Mouse (Mus musculus): ENCODE measurements around the gene Ppp1cb. TPM values are rescaled to one million over a fixed set of nuclear protein-coding genes. Genes with fewer than 3 reads are reported as not detected.

Gene Ppp1cb
- polyA plus RNA-seq, 1 experiment from 2014 or later: 246 TPM

DNA sequence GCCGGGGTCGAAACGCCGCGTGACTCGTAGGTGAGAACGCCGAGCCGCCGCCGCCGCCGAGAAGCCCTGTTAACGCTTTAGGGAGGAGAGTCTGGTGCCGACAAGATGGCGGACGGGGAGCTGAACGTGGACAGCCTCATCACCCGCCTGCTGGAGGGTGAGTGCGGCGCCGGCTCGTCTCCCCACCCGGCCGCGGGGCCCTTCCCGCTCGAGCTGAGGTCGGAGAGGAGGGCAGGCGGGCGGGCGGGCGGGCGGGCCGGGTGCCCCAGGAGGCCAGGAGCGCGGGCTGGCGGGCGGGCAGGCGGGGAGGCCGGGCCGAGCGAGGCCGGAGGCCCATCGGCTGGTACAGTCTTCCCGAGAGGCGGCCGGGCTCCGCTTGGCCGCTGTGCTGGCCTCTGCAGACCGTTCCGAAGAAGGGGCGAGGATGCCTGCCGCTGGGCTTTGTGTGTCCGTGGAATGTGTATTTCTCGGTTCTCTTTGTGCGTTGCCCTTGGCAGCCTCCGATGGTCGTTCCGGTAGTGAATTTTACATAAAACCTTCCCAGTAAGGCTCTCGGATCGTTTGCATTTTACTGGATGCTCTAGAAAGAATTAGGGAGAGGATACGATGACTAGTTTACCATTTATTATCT, 723 bp downstream of the Ppp1cb start:
- Histone ChIP-seq H3K27me3 (ENCODE audit: control insufficient read depth, insufficient read depth, low read length) (no peaks in the 10 kb centered on the region), H3K4me2 (ENCODE audit: low read depth, low read length) (peak overlapping the region; percentile 62; the same call in 1 of the 2 replicates), H3K4me1 (ENCODE audit: control insufficient read depth, insufficient read depth, low read length) (peaks cover 3% of the 10 kb centered on the region; the same call in 1 of the 2 replicates), H3K36me3 (ENCODE audit: control insufficient read depth, insufficient read depth, low read length) (no peaks in the 10 kb centered on the region), H3K9ac (ENCODE audit: low read length) (peak overlapping the region; percentile 100), H3K9me3 (replicated peaks; ENCODE audit: control insufficient read depth, low read length) (no peaks in the 10 kb centered on the region), H3K27ac (ENCODE audit: low read length) (peak overlapping the region; percentile 99), H3K4me3 (replicated peaks; ENCODE audit: low read length) (peak overlapping the region; percentile 98)
- ATAC-seq (ENCODE audit: insufficient read depth, low FRiP score): peak; percentile 67
- WGBS: under 1% methylated on average over 61 of the region's 63 CpGs

- Histone ChIP-seq H3K4me2 (ENCODE audit: low read depth, low read length) (peak overlapping the region; percentile 62), H3K9ac (ENCODE audit: low read length) (peak overlapping the region; percentile 100), H3K36me3 (ENCODE audit: control insufficient read depth, insufficient read depth, low read length) (no peaks in the 10 kb centered on the region), H3K27me3 (ENCODE audit: control insufficient read depth, insufficient read depth, low read length) (no peaks in the 10 kb centered on the region), H3K4me3 (replicated peaks; ENCODE audit: low read length) (peak overlapping the region; percentile 98), H3K9me3 (replicated peaks; ENCODE audit: control insufficient read depth, low read length) (no peaks in the 10 kb centered on the region), H3K27ac (ENCODE audit: low read length) (peak overlapping the region; percentile 99), H3K4me1 (ENCODE audit: control insufficient read depth, insufficient read depth, low read length) (peaks cover 3% of the 10 kb centered on the region; the same call in 1 of the 2 replicates)
- ATAC-seq (ENCODE audit: insufficient read depth, low FRiP score): no peak
- WGBS: under 1% methylated on average over 19 of the region's 19 CpGs
Observed at GRCm38 (mm10) chr5:32459882-32460751, 1.5 kb downstream of the Ppp1cb start.

GRCm38 (mm10) chr5:32460973-32461372, 2.3 kb downstream of the Ppp1cb start:
- Histone ChIP-seq H3K4me2 (ENCODE audit: low read depth, low read length) (peak overlapping the region; percentile 60), H3K27me3 (ENCODE audit: control insufficient read depth, insufficient read depth, low read length) (no peaks in the 10 kb centered on the region), H3K36me3 (ENCODE audit: control insufficient read depth, insufficient read depth, low read length) (no peaks in the 10 kb centered on the region), H3K27ac (ENCODE audit: low read length) (no peak overlapping the region), H3K4me1 (ENCODE audit: control insufficient read depth, insufficient read depth, low read length) (peaks cover 3% of the 10 kb centered on the region; the same call in 1 of the 2 replicates), H3K4me3 (replicated peaks; ENCODE audit: low read length) (peak overlapping the region; percentile 40), H3K9me3 (replicated peaks; ENCODE audit: control insufficient read depth, low read length) (no peaks in the 10 kb centered on the region), H3K9ac (ENCODE audit: low read length) (no peak overlapping the region)
- no peak for ATAC-seq (ENCODE audit: insufficient read depth, low FRiP score)
- WGBS: 5% methylated on average over 2 of the region's 2 CpGs

- H3K4me3 ChIP-seq (replicated peaks; ENCODE audit: low read length): no peak overlapping the region
- H3K4me1 ChIP-seq (ENCODE audit: control insufficient read depth, insufficient read depth, low read length): peaks cover 31% of the 10 kb centered on the region
- peak overlapping the region; percentile 64 for H3K27ac ChIP-seq (ENCODE audit: low read length)
- H3K4me2 ChIP-seq (ENCODE audit: low read depth, low read length): no peak overlapping the region
- peak; percentile 50; the same call in 1 of the 2 replicates for ATAC-seq (ENCODE audit: insufficient read depth, low FRiP score)
- H3K9me3 ChIP-seq (replicated peaks; ENCODE audit: control insufficient read depth, low read length): no peaks in the 10 kb centered on the region
- H3K36me3 ChIP-seq (ENCODE audit: control insufficient read depth, insufficient read depth, low read length): no peaks in the 10 kb centered on the region
- 64% methylated on average over 4 of the region's 4 CpGs for WGBS
- no peak overlapping the region for H3K9ac ChIP-seq (ENCODE audit: low read length)
- no peaks in the 10 kb centered on the region for H3K27me3 ChIP-seq (ENCODE audit: control insufficient read depth, insufficient read depth, low read length)
Observed at GRCm38 (mm10) chr5:32472332-32473028, 13.8 kb downstream of the Ppp1cb start.

GRCm38 (mm10) chr5:32473029-32473352, 14.3 kb downstream of the Ppp1cb start:
- Histone ChIP-seq H3K4me1 (ENCODE audit: control insufficient read depth, insufficient read depth, low read length) (peaks cover 31% of the 10 kb centered on the region), H3K9me3 (replicated peaks; ENCODE audit: control insufficient read depth, low read length) (no peaks in the 10 kb centered on the region), H3K4me3 (replicated peaks; ENCODE audit: low read length) (no peak overlapping the region), H3K27me3 (ENCODE audit: control insufficient read depth, insufficient read depth, low read length) (no peaks in the 10 kb centered on the region), H3K4me2 (ENCODE audit: low read depth, low read length) (no peak overlapping the region), H3K27ac (ENCODE audit: low read length) (peak overlapping the region; percentile 64), H3K9ac (ENCODE audit: low read length) (no peak overlapping the region), H3K36me3 (ENCODE audit: control insufficient read depth, insufficient read depth, low read length) (no peaks in the 10 kb centered on the region)
- ATAC-seq (ENCODE audit: insufficient read depth, low FRiP score): no peak
- WGBS: 67% methylated on average over 2 of the region's 2 CpGs

- Histone ChIP-seq H3K9ac (ENCODE audit: low read length) (no peak overlapping the region), H3K4me1 (ENCODE audit: control insufficient read depth, insufficient read depth, low read length) (peaks cover 26% of the 10 kb centered on the region), H3K27me3 (ENCODE audit: control insufficient read depth, insufficient read depth, low read length) (no peaks in the 10 kb centered on the region), H3K36me3 (ENCODE audit: control insufficient read depth, insufficient read depth, low read length) (peaks cover 16% of the 10 kb centered on the region), H3K9me3 (replicated peaks; ENCODE audit: control insufficient read depth, low read length) (no peaks in the 10 kb centered on the region), H3K27ac (ENCODE audit: low read length) (no peak overlapping the region), H3K4me3 (replicated peaks; ENCODE audit: low read length) (no peak overlapping the region), H3K4me2 (ENCODE audit: low read depth, low read length) (no peak overlapping the region)
- ATAC-seq (ENCODE audit: insufficient read depth, low FRiP score): no peak
Observed at GRCm38 (mm10) chr5:32476501-32476900, 17.9 kb downstream of the Ppp1cb start.

DNA sequence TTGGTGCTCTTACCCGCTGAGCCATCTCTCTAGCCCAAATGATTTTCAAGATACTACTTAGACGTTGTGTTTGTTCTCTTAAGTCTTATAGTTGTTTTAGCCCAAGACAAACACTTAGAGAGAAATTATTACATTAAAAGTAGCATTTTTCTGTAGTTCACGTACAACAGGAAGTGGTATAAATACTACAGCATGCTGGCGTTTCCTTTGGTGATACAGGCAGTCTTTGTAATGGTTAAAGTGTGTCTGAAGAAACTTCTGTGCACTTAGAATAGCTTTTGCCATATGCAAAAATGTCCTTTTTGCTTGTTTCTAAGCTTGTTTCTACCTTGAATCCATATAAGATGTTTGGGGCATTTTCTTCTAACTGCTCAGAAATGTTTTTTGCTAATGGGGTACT, 20.3 kb downstream of the Ppp1cb start:
- Histone ChIP-seq H3K4me3 (replicated peaks; ENCODE audit: low read length) (no peak overlapping the region), H3K9ac (ENCODE audit: low read length) (no peak overlapping the region), H3K27me3 (ENCODE audit: control insufficient read depth, insufficient read depth, low read length) (no peaks in the 10 kb centered on the region), H3K36me3 (ENCODE audit: control insufficient read depth, insufficient read depth, low read length) (peaks cover 22% of the 10 kb centered on the region), H3K27ac (ENCODE audit: low read length) (no peak overlapping the region), H3K9me3 (replicated peaks; ENCODE audit: control insufficient read depth, low read length) (no peaks in the 10 kb centered on the region), H3K4me2 (ENCODE audit: low read depth, low read length) (no peak overlapping the region), H3K4me1 (ENCODE audit: control insufficient read depth, insufficient read depth, low read length) (peaks cover 8% of the 10 kb centered on the region; the same call in 1 of the 2 replicates)
- ATAC-seq (ENCODE audit: insufficient read depth, low FRiP score): no peak
- 85% methylated on average over 4 of the region's 4 CpGs for WGBS

DNA sequence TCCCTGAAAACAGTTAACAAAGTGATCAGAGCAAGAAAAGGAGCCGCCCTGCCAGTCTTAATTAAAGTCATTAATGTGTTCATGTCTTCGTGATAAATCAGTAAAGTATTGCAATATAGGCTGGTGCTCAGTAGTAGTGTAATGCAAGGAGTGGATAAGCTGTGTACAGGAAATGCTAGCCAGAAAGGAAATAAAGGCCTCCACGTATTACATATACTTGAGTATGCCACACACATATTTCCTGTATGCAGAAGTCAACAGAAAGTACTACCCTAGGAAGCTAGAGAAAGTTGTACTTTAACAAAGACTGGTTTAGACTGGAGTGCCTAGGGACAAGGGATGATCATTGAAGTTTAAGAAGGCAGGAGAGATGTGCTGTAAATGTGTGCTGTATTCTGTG, 26.8 kb downstream of the Ppp1cb start:
- no peak for ATAC-seq (ENCODE audit: insufficient read depth, low FRiP score)
- Histone ChIP-seq H3K27me3 (ENCODE audit: control insufficient read depth, insufficient read depth, low read length) (no peaks in the 10 kb centered on the region), H3K4me3 (replicated peaks; ENCODE audit: low read length) (no peak overlapping the region), H3K9me3 (replicated peaks; ENCODE audit: control insufficient read depth, low read length) (no peaks in the 10 kb centered on the region), H3K36me3 (ENCODE audit: control insufficient read depth, insufficient read depth, low read length) (peaks cover 36% of the 10 kb centered on the region), H3K4me1 (ENCODE audit: control insufficient read depth, insufficient read depth, low read length) (no peaks in the 10 kb centered on the region), H3K4me2 (ENCODE audit: low read depth, low read length) (no peak overlapping the region), H3K9ac (ENCODE audit: low read length) (no peak overlapping the region), H3K27ac (ENCODE audit: low read length) (no peak overlapping the region)
- 89% methylated on average over 3 of the region's 3 CpGs for WGBS

DNA sequence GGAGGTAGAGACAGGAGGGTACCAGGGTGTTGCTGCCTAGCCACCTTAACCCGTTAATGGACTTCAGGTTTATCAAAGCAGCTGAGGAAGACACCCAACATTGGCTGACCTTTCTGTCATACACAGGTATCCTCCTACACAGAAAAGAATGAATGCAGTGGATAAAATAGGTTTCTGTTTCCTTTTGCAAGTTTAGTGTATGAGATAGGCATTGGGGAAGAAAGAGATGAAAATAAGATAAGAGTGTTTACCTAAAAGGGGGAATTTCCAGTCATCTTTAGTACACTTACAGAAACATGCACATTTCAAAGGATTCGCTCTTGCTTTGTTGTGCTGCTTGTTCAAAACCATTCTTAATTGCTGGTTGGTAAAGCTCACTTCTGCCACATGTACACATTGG, 29.4 kb downstream of the Ppp1cb start:
- H3K4me1 ChIP-seq (ENCODE audit: control insufficient read depth, insufficient read depth, low read length): no peaks in the 10 kb centered on the region
- H3K27ac ChIP-seq (ENCODE audit: low read length): no peak overlapping the region
- H3K9me3 ChIP-seq (replicated peaks; ENCODE audit: control insufficient read depth, low read length): no peaks in the 10 kb centered on the region
- no peak for ATAC-seq (ENCODE audit: insufficient read depth, low FRiP score)
- peaks cover 30% of the 10 kb centered on the region for H3K36me3 ChIP-seq (ENCODE audit: control insufficient read depth, insufficient read depth, low read length)
- WGBS: 81% methylated on average over 2 of the region's 2 CpGs
- no peak overlapping the region for H3K4me3 ChIP-seq (replicated peaks; ENCODE audit: low read length)
- H3K4me2 ChIP-seq (ENCODE audit: low read depth, low read length): no peak overlapping the region
- H3K9ac ChIP-seq (ENCODE audit: low read length): no peak overlapping the region
- H3K27me3 ChIP-seq (ENCODE audit: control insufficient read depth, insufficient read depth, low read length): no peaks in the 10 kb centered on the region
